1 mouse cellular context compared by ENCODE assay signal in genomic region chr1:121577491-121577890, GRCm38 (mm10).
TF ChIP-seq lines count a peak whose summit lies in the region.

No protein-coding gene starts in this region.

TF ChIP-seq in ES-E14, 5 proteins besides CTCF, POLR2A, EP300 and RAD21:
- TF ChIP-seq ZNF384 (IDR thresholded peaks at IDR 0.05; ENCODE audit: low read depth, low read length) (no peak), MAFK (IDR thresholded peaks at IDR 0.05; ENCODE audit: insufficient read depth, low read depth, low read length) (no peak), HCFC1 (IDR thresholded peaks at IDR 0.05; ENCODE audit: borderline replicate concordance, insufficient read depth, low read length) (no peak), ZC3H11A (IDR thresholded peaks at IDR 0.05; ENCODE audit: borderline replicate concordance, low read depth, low read length) (no peak), CHD2 (IDR thresholded peaks at IDR 0.05; ENCODE audit: low read depth, low read length) (no peak)
TF ChIP-seq in ES-E14: peak in this region for 0.
